Mouse (Mus musculus): ENCODE measurements at regions not wholly inside any gene's neighbourhood (a gene's known extent, or its start where the extent isn't known, plus 50 kb on each side); places are given as distances from the start of the nearest gene placed in this dataset.

DNA sequence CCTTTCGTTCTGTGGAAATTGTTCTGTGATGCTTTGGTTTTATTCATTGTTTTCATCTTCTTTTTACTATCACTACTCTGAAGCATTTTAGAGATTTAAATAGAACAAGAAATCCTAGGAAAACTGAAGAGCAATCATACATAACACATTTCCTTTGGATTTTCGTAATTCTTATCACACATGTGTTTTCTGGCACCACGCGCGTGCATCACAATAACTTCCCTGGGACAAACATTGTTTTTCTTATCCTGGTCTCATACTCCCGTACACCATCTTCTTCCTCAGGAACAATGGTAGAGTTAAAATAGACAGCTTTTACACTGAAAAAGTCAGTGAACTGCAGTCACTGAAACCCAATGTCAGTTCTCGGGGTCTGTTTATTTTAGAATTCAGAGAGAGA lies 327.6 kb upstream of the Meox2 start:
- TF ChIP-seq POLR2A (IDR thresholded peaks at IDR 0.05; ENCODE audit: borderline replicate concordance, extremely low read depth, low read depth, low read length) (no peak), CTCF (IDR thresholded peaks at IDR 0.05; ENCODE audit: insufficient read depth, low read length) (no peak)

Data from lung, adult 2 months (tissue).